Mouse (Mus musculus) intestine, postnatal 0 days (tissue): ENCODE results near the gene Mapk12. TPM values are rescaled to one million over a fixed set of nuclear protein-coding genes. Genes with fewer than 3 reads are reported as not detected.

Experiments used
- ATAC-seq: fragments of 200-750 bp; cut with Nextera tagmentation; 2 replicates; pipeline ENCODE4 v1.8.0; 2017; ENCODE audit warnings: mild to moderate bottlenecking, moderate TSS enrichment, moderate library complexity
- H3K27ac ChIP-seq: fragments of 300-500 bp; sonication (generic); 2 replicates; pipeline ENCODE4 v1.5.1; 2014; ENCODE audit warnings: mild to moderate bottlenecking, low read depth, low read length, moderate library complexity
- H3K27me3 ChIP-seq: fragments of 300-500 bp; sonication (generic); replicated peaks from 2 replicates; pipeline ENCODE4 v1.6.1; 2014; ENCODE audit warnings: low read length, mixed read lengths; ENCODE audit not compliant: control insufficient read depth, insufficient read depth
- H3K36me3 ChIP-seq: fragments of 300-500 bp; sonication (generic); 2 replicates; pipeline ENCODE4 v1.6.1; 2014; ENCODE audit warnings: mild to moderate bottlenecking, moderate library complexity; ENCODE audit not compliant: control insufficient read depth, insufficient read depth
- H3K4me1 ChIP-seq: fragments of 300-500 bp; sonication (generic); replicated peaks from 2 replicates; pipeline ENCODE4 v1.6.1; 2014; ENCODE audit warnings: antibody characterized with exemption, low read length, mixed read lengths; ENCODE audit not compliant: control insufficient read depth, insufficient read depth
- H3K4me2 ChIP-seq: fragments of 300-500 bp; sonication (generic); replicated peaks from 2 replicates; pipeline ENCODE4 v1.6.1; 2014; ENCODE audit warnings: low read depth, mild to moderate bottlenecking, moderate library complexity
- H3K4me3 ChIP-seq: fragments of 300-500 bp; sonication (generic); 2 replicates; pipeline ENCODE4 v1.5.1; 2014; ENCODE audit warnings: low read depth, low read length
- H3K9ac ChIP-seq: fragments of 300-500 bp; sonication (generic); 2 replicates; pipeline ENCODE4 v1.6.1; 2014; ENCODE audit warnings: mild to moderate bottlenecking, low read depth, low read length
- H3K9me3 ChIP-seq: fragments of 300-500 bp; sonication (generic); 2 replicates; pipeline ENCODE4 v1.6.1; 2016; ENCODE audit warnings: mixed run types; ENCODE audit not compliant: control insufficient read depth
- CTCF ChIP-seq: sonication (generic); IDR thresholded peaks from 2 replicates; pipeline ENCODE4 v1.5.1; 2016; ENCODE audit warnings: low read depth, mild to moderate bottlenecking, control low read depth, antibody characterized with exemption, moderate library complexity
- WGBS: fragments of 180-500 bp; shearing (Covaris S2); extraction: QIAGEN DNeasy Blood & Tissue Kit; methylation state at CpG from one replicate; pipeline ENCODE4 v1.1.7; 2014; 5-methylcytosine and 5-hydroxymethylcytosine counted together
- polyA plus RNA-seq: library from polyadenylated mRNA; unstranded; fragments of >200 nt; fragmentation: Nextera tagmentation; extraction: Ambion mirVana; gene quantifications from 2 replicates; pipeline ENCODE4 v1.2.1, GENCODE M21; 2015

Gene Mapk12
- polyA plus RNA-seq, 1 experiment from 2014 or later, result 2.7 TPM

GRCm38 (mm10) chr15:89161397-89161796 is 20.9 kb upstream of the Mapk12 start:
- no peak for ATAC-seq
- H3K27ac ChIP-seq, result no peak overlapping the region
- peaks cover 100% of the 10 kb centered on the region for H3K36me3 ChIP-seq
- no peaks in the 10 kb centered on the region for H3K27me3 ChIP-seq
- no peaks in the 10 kb centered on the region for H3K4me1 ChIP-seq
- no peaks in the 10 kb centered on the region for H3K9me3 ChIP-seq
- no peak for TF ChIP-seq CTCF
- WGBS, result 52% methylated on average over 9 of the region's 9 CpGs
- H3K4me3 ChIP-seq, result no peak overlapping the region
- no peak overlapping the region for H3K4me2 ChIP-seq
- no peak overlapping the region for H3K9ac ChIP-seq

- no peaks in the 10 kb centered on the region for H3K4me1 ChIP-seq
- H3K4me3 ChIP-seq, result no peak overlapping the region
- H3K9me3 ChIP-seq, result no peaks in the 10 kb centered on the region
- no peak overlapping the region for H3K9ac ChIP-seq
- peak overlapping the region; percentile 7; the same call in 1 of the 2 replicates for H3K27ac ChIP-seq
- 94% methylated on average over 16 of the region's 16 CpGs for WGBS
- peaks cover 90% of the 10 kb centered on the region for H3K36me3 ChIP-seq
- H3K27me3 ChIP-seq, result no peaks in the 10 kb centered on the region
- H3K4me2 ChIP-seq, result no peak overlapping the region
- no peak for TF ChIP-seq CTCF
- no peak for ATAC-seq
These were observed 18.0 kb upstream of the Mapk12 start for GRCm38 (mm10) chr15:89158516-89158915.

- TF ChIP-seq CTCF, result peak; percentile 83
- Histone ChIP-seq H3K9me3 (no peaks in the 10 kb centered on the region), H3K4me3 (no peak overlapping the region), H3K4me2 (no peak overlapping the region), H3K4me1 (no peaks in the 10 kb centered on the region), H3K27ac (no peak overlapping the region), H3K27me3 (no peaks in the 10 kb centered on the region), H3K36me3 (peaks cover 84% of the 10 kb centered on the region), H3K9ac (no peak overlapping the region)
- ATAC-seq, result peak; percentile 24; the same call in 1 of the 2 replicates
- WGBS, result 66% methylated on average over 7 of the region's 7 CpGs
These were observed 17.5 kb upstream of the Mapk12 start for GRCm38 (mm10) chr15:89157954-89158353.

- Histone ChIP-seq H3K4me2 (no peak overlapping the region), H3K27ac (no peak overlapping the region)
These were observed 11.8 kb upstream of the Mapk12 start for GRCm38 (mm10) chr15:89152312-89152711.

GRCm38 (mm10) chr15:89150041-89150390 is 9.5 kb upstream of the Mapk12 start:
- WGBS, result 5% methylated on average over 13 of the region's 13 CpGs
- Histone ChIP-seq H3K4me2 (peak overlapping the region; percentile 92), H3K9ac (no peak overlapping the region), H3K4me3 (peak overlapping the region; percentile 65; the same call in 1 of the 2 replicates), H3K9me3 (no peaks in the 10 kb centered on the region), H3K27ac (no peak overlapping the region), H3K36me3 (peaks cover 5% of the 10 kb centered on the region; the same call in 1 of the 2 replicates), H3K4me1 (peaks cover 3% of the 10 kb centered on the region; the same call in 1 of the 2 replicates), H3K27me3 (peaks cover 48% of the 10 kb centered on the region)
- no peak for ATAC-seq
- TF ChIP-seq CTCF, result peak; percentile 16; the same call in 1 of the 2 replicates

More at GRCm38 (mm10) chr15:89152312-89152711, 11.8 kb upstream of the Mapk12 start:
- TF ChIP-seq CTCF, result no peak
- Histone ChIP-seq H3K9ac (no peak overlapping the region), H3K27me3 (peaks cover 31% of the 10 kb centered on the region), H3K9me3 (no peaks in the 10 kb centered on the region), H3K36me3 (peaks cover 28% of the 10 kb centered on the region), H3K4me1 (peaks cover 3% of the 10 kb centered on the region; the same call in 1 of the 2 replicates), H3K4me3 (no peak overlapping the region)
- no peak for ATAC-seq

- Histone ChIP-seq H3K4me3 (peak within 1 kb of the TSS; percentile 65), H3K27ac (no peak within 1 kb of the TSS), H3K27me3 (peaks cover 48% of the 10 kb centered on the region), H3K9me3 (no peaks in the 10 kb centered on the region), H3K4me2 (peak within 1 kb of the TSS; percentile 92), H3K9ac (peak within 1 kb of the TSS; percentile 46), H3K36me3 (0 out of 2 replicates have a peak, but pooled peaks cover 3% of the 10 kb centered on the region), H3K4me1 (peaks cover 3% of the 10 kb centered on the region; the same call in 1 of the 2 replicates)
- WGBS, result under 1% methylated on average over 50 of the region's 61 CpGs
- no peak for TF ChIP-seq CTCF
- ATAC-seq, result peak; percentile 34; the same call in 1 of the 2 replicates
These were observed 9.0 kb upstream of the Mapk12 start, which contains the start of gene Mapk11 for GRCm38 (mm10) chr15:89149271-89150040. TSS of gene Mapk11 (minus strand) at chr15:89149628.
